Mouse (Mus musculus) heart, embryonic 11.5 days (tissue): ENCODE data around the gene Mon1b. TPM values are rescaled to one million over a fixed set of nuclear protein-coding genes. Genes with fewer than 3 reads are reported as not detected.

Experiments
- ATAC-seq: fragments of 200-750 bp; cut with Nextera tagmentation; replicated peaks from 2 replicates; pipeline ENCODE4 v1.8.0; 2017; ENCODE audit warnings: moderate library complexity; ENCODE audit not compliant: insufficient number of reproducible peaks, low FRiP score, low TSS enrichment
- H3K27ac ChIP-seq: fragments of 300-500 bp; sonication (generic); 2 replicates; pipeline ENCODE4 v1.5.1; 2014; ENCODE audit warnings: mild to moderate bottlenecking, low read depth, low read length
- H3K27me3 ChIP-seq: fragments of 300-500 bp; sonication (generic); 2 replicates; pipeline ENCODE4 v1.6.1; 2014; ENCODE audit warnings: mild to moderate bottlenecking, low read length, mixed read lengths; ENCODE audit not compliant: control insufficient read depth, insufficient read depth
- H3K36me3 ChIP-seq: fragments of 300-500 bp; sonication (generic); 2 replicates; pipeline ENCODE4 v1.6.1; 2014; ENCODE audit warnings: mild to moderate bottlenecking, low read length, moderate library complexity, mixed read lengths; ENCODE audit not compliant: control insufficient read depth, insufficient read depth
- H3K4me1 ChIP-seq: fragments of 300-500 bp; sonication (generic); 2 replicates; pipeline ENCODE4 v1.6.1; 2014; ENCODE audit warnings: low read length; ENCODE audit not compliant: control insufficient read depth, insufficient read depth
- H3K4me2 ChIP-seq: fragments of 300-500 bp; sonication (generic); 2 replicates; pipeline ENCODE4 v1.6.1; 2014; ENCODE audit warnings: mild to moderate bottlenecking, moderate library complexity
- H3K4me3 ChIP-seq: fragments of 300-500 bp; sonication (generic); 2 replicates; pipeline ENCODE4 v1.5.1; 2014; ENCODE audit warnings: low read depth, low read length
- H3K9ac ChIP-seq: fragments of 300-500 bp; sonication (generic); 2 replicates; pipeline ENCODE4 v1.6.1; 2014; ENCODE audit warnings: mild to moderate bottlenecking, low read depth, low read length, moderate library complexity
- H3K9me3 ChIP-seq: fragments of 300-500 bp; sonication (generic); replicated peaks from 2 replicates; pipeline ENCODE4 v1.6.1; 2016; ENCODE audit warnings: low read length; ENCODE audit not compliant: control insufficient read depth
- WGBS: fragments of 180-500 bp; shearing (Covaris S2); extraction: QIAGEN DNeasy Blood & Tissue Kit; methylation state at CpG from one replicate; pipeline ENCODE4 v1.1.7; 2014; ENCODE audit not compliant: insufficient replicate concordance; 5-methylcytosine and 5-hydroxymethylcytosine counted together
- polyA plus RNA-seq: library from polyadenylated mRNA; unstranded; fragments of >200 nt; fragmentation: Nextera tagmentation; extraction: Ambion mirVana; gene quantifications from 2 replicates; pipeline ENCODE4 v1.2.1, GENCODE M21; 2014

The Mon1b gene
- polyA plus RNA-seq, 1 experiment from 2014 or later: 4.4 TPM

DNA sequence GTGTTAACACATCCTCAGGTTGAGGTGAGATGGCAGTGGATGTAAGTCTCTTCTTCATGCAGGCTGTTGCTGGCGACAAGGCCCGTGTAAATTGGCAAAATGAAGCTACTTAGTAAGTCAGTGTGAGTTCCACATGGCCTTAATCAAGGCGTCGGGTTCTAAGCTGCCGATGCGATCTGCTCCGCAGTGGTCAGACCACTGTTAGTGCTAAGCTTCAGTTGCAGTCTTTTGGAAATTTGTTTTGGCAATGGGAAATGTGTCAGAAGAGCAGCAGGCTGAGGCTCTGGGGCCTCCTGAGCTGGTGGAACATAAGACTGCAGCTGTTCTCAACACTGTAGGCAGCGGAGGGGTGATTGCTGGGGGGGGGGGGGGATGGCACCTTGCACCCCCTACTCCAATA lies 30.6 kb downstream of the Mon1b start:
- no peak overlapping the region for H3K4me2 ChIP-seq
- no peaks in the 10 kb centered on the region for H3K27me3 ChIP-seq
- 70% methylated on average over 8 of the region's 8 CpGs for WGBS
- no peak for ATAC-seq
- H3K4me3 ChIP-seq: no peak overlapping the region
- no peaks in the 10 kb centered on the region for H3K4me1 ChIP-seq
- H3K9me3 ChIP-seq: no peaks in the 10 kb centered on the region
- H3K36me3 ChIP-seq: no peaks in the 10 kb centered on the region
- H3K27ac ChIP-seq: no peak overlapping the region
- H3K9ac ChIP-seq: no peak overlapping the region

DNA sequence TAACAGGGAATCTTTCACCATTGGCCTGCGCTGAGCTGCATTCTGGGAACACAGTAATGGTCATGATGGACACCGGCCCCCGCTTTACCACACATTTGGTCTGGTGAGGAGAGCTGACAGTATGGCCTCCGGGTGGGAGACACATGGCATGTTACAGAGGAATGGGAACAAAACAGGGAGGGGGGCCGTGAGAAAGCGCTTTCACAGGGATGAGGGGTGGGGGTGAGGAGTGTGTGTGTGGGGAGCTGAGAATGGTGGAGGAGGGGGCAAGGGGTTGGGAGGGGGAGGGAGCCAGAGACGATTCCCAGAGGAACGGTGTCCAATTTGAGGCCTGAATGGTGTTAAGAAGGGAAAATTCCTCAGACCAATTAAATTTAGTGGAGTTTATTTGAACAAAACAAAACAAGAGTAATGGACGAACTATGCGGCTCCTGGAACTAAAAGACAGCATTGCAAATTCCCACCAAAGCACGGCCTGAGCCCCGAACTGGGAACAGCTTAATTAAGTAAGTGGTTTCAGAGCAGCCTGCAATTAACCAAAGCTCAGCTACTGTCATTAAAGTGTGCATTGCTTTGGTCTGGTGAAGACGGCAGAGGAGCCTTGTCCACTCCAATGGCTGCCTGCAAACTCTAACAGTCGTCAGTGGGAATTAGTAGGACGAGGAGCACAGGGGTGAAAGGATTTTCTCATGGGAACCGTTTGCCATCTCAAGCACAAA lies 31.5 kb downstream of the Mon1b start:
- H3K27me3 ChIP-seq: no peaks in the 10 kb centered on the region
- no peak for ATAC-seq

GRCm38 (mm10) chr8:113669924-113670323 lies 34.5 kb downstream of the Mon1b start:
- no peaks in the 10 kb centered on the region for H3K27me3 ChIP-seq
- no peak for ATAC-seq
- no peak overlapping the region for H3K27ac ChIP-seq
- H3K9me3 ChIP-seq: no peaks in the 10 kb centered on the region
- H3K4me3 ChIP-seq: no peak overlapping the region
- 69% methylated on average over 10 of the region's 10 CpGs for WGBS
- no peaks in the 10 kb centered on the region for H3K36me3 ChIP-seq
- no peaks in the 10 kb centered on the region for H3K4me1 ChIP-seq
- H3K4me2 ChIP-seq: no peak overlapping the region
- no peak overlapping the region for H3K9ac ChIP-seq

More for the DNA sequence above, 31.5 kb downstream of the Mon1b start:
- H3K4me1 ChIP-seq: no peaks in the 10 kb centered on the region
- H3K9ac ChIP-seq: no peak overlapping the region
- no peaks in the 10 kb centered on the region for H3K9me3 ChIP-seq
- WGBS: 63% methylated on average over 16 of the region's 16 CpGs
- no peak overlapping the region for H3K4me2 ChIP-seq
- H3K27ac ChIP-seq: no peak overlapping the region
- no peaks in the 10 kb centered on the region for H3K36me3 ChIP-seq
- H3K4me3 ChIP-seq: no peak overlapping the region

- H3K36me3 ChIP-seq: no peaks in the 10 kb centered on the region
- no peak overlapping the region for H3K27ac ChIP-seq
- H3K4me1 ChIP-seq: no peaks in the 10 kb centered on the region
- no peaks in the 10 kb centered on the region for H3K9me3 ChIP-seq
- no peak overlapping the region for H3K9ac ChIP-seq
- no peak for ATAC-seq
- H3K4me3 ChIP-seq: no peak overlapping the region
- 78% methylated on average over 11 of the region's 11 CpGs for WGBS
- H3K27me3 ChIP-seq: no peaks in the 10 kb centered on the region
- no peak overlapping the region for H3K4me2 ChIP-seq
Observed at GRCm38 (mm10) chr8:113672599-113673255, 37.3 kb downstream of the Mon1b start.

- H3K9me3 ChIP-seq: no peaks in the 10 kb centered on the region
- H3K36me3 ChIP-seq: no peaks in the 10 kb centered on the region
- 67% methylated on average over 3 of the region's 3 CpGs for WGBS
- H3K4me2 ChIP-seq: no peak overlapping the region
- no peak overlapping the region for H3K9ac ChIP-seq
- H3K4me1 ChIP-seq: no peaks in the 10 kb centered on the region
- no peak for ATAC-seq
- no peak overlapping the region for H3K27ac ChIP-seq
- no peak overlapping the region for H3K4me3 ChIP-seq
- no peaks in the 10 kb centered on the region for H3K27me3 ChIP-seq
Observed at GRCm38 (mm10) chr8:113673300-113673699, 37.9 kb downstream of the Mon1b start.

- Histone ChIP-seq H3K36me3 (no peaks in the 10 kb centered on the region), H3K4me2 (no peak overlapping the region), H3K9me3 (no peaks in the 10 kb centered on the region), H3K4me1 (no peaks in the 10 kb centered on the region), H3K27ac (no peak overlapping the region), H3K9ac (no peak overlapping the region), H3K27me3 (no peaks in the 10 kb centered on the region), H3K4me3 (no peak overlapping the region)
- WGBS: 64% methylated on average over 3 of the region's 3 CpGs
- no peak for ATAC-seq
Observed at GRCm38 (mm10) chr8:113674611-113675010, 39.2 kb downstream of the Mon1b start.

DNA sequence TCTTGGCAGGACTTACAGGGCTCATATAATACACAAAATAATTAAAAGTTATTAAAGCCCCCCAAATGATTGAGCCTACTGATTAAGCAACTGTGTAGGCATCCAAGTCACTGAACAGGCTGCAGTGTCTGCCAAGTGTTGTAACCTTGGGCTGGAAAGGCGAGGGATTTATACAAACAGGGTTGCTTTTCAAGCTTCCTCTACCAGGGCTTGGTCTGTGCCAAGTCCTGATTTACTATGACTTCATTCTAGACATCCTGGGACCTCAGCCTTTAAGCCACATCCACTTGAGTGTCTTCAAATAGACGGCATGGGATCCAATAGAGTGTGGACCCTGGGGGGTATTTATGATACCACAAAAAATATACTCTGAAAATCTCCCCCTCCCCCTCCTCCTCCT lies 39.9 kb downstream of the Mon1b start:
- WGBS: 70% methylated on average over 2 of the region's 2 CpGs
- H3K4me3 ChIP-seq: no peak overlapping the region
- no peaks in the 10 kb centered on the region for H3K36me3 ChIP-seq
- ATAC-seq: no peak; the same call in 1 of the 2 replicates
- H3K4me1 ChIP-seq: no peaks in the 10 kb centered on the region
- no peaks in the 10 kb centered on the region for H3K9me3 ChIP-seq
- H3K9ac ChIP-seq: no peak overlapping the region
- no peaks in the 10 kb centered on the region for H3K27me3 ChIP-seq
- no peak overlapping the region for H3K4me2 ChIP-seq
- H3K27ac ChIP-seq: no peak overlapping the region

- no peak overlapping the region for H3K4me2 ChIP-seq
- no peaks in the 10 kb centered on the region for H3K27me3 ChIP-seq
- no peak for ATAC-seq
- H3K4me1 ChIP-seq: no peaks in the 10 kb centered on the region
- no peak overlapping the region for H3K4me3 ChIP-seq
- no peaks in the 10 kb centered on the region for H3K9me3 ChIP-seq
- no peaks in the 10 kb centered on the region for H3K36me3 ChIP-seq
- 70% methylated on average over 1 of the region's 1 CpGs for WGBS
- no peak overlapping the region for H3K9ac ChIP-seq
- no peak overlapping the region for H3K27ac ChIP-seq
Observed at GRCm38 (mm10) chr8:113676811-113677210, 41.4 kb downstream of the Mon1b start.

DNA sequence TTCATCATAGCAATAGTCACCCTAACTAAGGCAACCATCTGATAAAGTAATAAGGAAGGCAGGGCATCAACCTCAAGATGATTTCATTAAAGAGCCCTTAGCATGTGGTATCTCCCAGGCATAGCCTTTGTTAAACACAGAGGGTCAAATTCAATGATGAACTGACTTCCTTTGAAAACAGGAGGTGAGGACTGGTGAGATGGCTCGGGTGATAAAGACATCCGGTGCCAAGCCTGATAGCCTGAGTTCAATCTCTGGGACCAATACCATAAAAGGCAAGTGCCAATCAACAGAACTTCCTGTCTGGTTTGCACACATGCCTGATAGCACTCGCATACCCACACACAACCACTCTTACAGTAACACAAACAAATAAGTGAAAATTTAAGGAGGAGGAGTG lies 44.0 kb downstream of the Mon1b start:
- H3K36me3 ChIP-seq: no peaks in the 10 kb centered on the region
- no peaks in the 10 kb centered on the region for H3K9me3 ChIP-seq
- H3K27ac ChIP-seq: no peak overlapping the region
- no peak overlapping the region for H3K4me2 ChIP-seq
- H3K27me3 ChIP-seq: no peaks in the 10 kb centered on the region
- WGBS: 50% methylated on average over 3 of the region's 3 CpGs
- no peak overlapping the region for H3K9ac ChIP-seq
- ATAC-seq: no peak
- no peaks in the 10 kb centered on the region for H3K4me1 ChIP-seq
- no peak overlapping the region for H3K4me3 ChIP-seq
